Mouse (Mus musculus) heart, postnatal 0 days (tissue): ENCODE measurements at regions not wholly inside any gene's neighbourhood (a gene's known extent, or its start where the extent isn't known, plus 50 kb on each side); places are given as distances from the start of the nearest gene placed in this dataset.

ENCODE experiments used
- ATAC-seq: fragments of 200-750 bp; cut with Nextera tagmentation; 2 replicates; pipeline ENCODE4 v1.8.0; 2017; ENCODE audit warnings: low read depth, moderate number of reproducible peaks, moderate library complexity; ENCODE audit not compliant: insufficient read depth
- DNase-seq: peaks from one replicate; pipeline ENCODE4 v3.0.0-alpha.2; 2016; ENCODE audit warnings: low spot score
- H3K27ac ChIP-seq: fragments of 300-500 bp; sonication (generic); 2 replicates; pipeline ENCODE4 v1.5.1; 2014; ENCODE audit warnings: low read depth, mild to moderate bottlenecking
- H3K27me3 ChIP-seq: fragments of 300-500 bp; sonication (generic); 2 replicates; pipeline ENCODE4 v1.6.1; 2014; ENCODE audit warnings: low read length, mixed read lengths; ENCODE audit not compliant: control insufficient read depth, insufficient read depth
- H3K36me3 ChIP-seq: fragments of 300-500 bp; sonication (generic); replicated peaks from 2 replicates; pipeline ENCODE4 v1.6.1; 2014; ENCODE audit warnings: low read length, mixed read lengths; ENCODE audit not compliant: control insufficient read depth, insufficient read depth
- H3K4me1 ChIP-seq: fragments of 300-500 bp; sonication (generic); 2 replicates; pipeline ENCODE4 v1.6.1; 2014; ENCODE audit warnings: antibody characterized with exemption; ENCODE audit not compliant: control insufficient read depth, insufficient read depth
- H3K4me2 ChIP-seq: fragments of 300-500 bp; sonication (generic); 2 replicates; pipeline ENCODE4 v1.6.1; 2014; ENCODE audit warnings: low read depth, mild to moderate bottlenecking, low read length, moderate library complexity
- H3K4me3 ChIP-seq: fragments of 300-500 bp; sonication (generic); 2 replicates; pipeline ENCODE4 v1.5.1; 2014; ENCODE audit warnings: low read depth, low read length
- H3K9ac ChIP-seq: fragments of 300-500 bp; sonication (generic); replicated peaks from 2 replicates; pipeline ENCODE4 v1.6.1; 2014; ENCODE audit warnings: low read depth, low read length, mixed read lengths
- H3K9me3 ChIP-seq: fragments of 300-500 bp; sonication (generic); replicated peaks from 2 replicates; pipeline ENCODE4 v1.6.1; 2016; ENCODE audit warnings: low read length; ENCODE audit not compliant: control insufficient read depth
- CTCF ChIP-seq: IDR thresholded peaks from 2 replicates; pipeline ENCODE4 v1.5.1; 2016; ENCODE audit warnings: antibody characterized with exemption, control low read depth, low read depth
- EP300 ChIP-seq: IDR thresholded peaks from 2 replicates; pipeline ENCODE4 v1.6.1; 2016; ENCODE audit warnings: antibody characterized with exemption, low read depth
- WGBS: fragments of 180-500 bp; shearing (Covaris S2); extraction: QIAGEN DNeasy Blood & Tissue Kit; methylation state at CpG from one replicate; pipeline ENCODE4 v1.1.7; 2014; 5-methylcytosine and 5-hydroxymethylcytosine counted together

GRCm38 (mm10) chr8:113981339-113981738 is 132.8 kb upstream of the Adamts18 start:
- no peak overlapping the region for H3K9ac ChIP-seq
- no peak for DNase-seq
- WGBS = 11% methylated on average over 1 of the region's 1 CpGs
- H3K4me2 ChIP-seq = no peak overlapping the region
- no peaks in the 10 kb centered on the region for H3K9me3 ChIP-seq
- no peaks in the 10 kb centered on the region for H3K4me1 ChIP-seq
- H3K27me3 ChIP-seq = peaks cover 18% of the 10 kb centered on the region
- no peak overlapping the region for H3K27ac ChIP-seq
- ATAC-seq = no peak
- H3K4me3 ChIP-seq = no peak overlapping the region
- TF ChIP-seq CTCF (no peak), EP300 (no peak)
- no peaks in the 10 kb centered on the region for H3K36me3 ChIP-seq

- no peak for ATAC-seq
- WGBS = 6% methylated on average over 10 of the region's 10 CpGs
- no peak overlapping the region for H3K27ac ChIP-seq
- H3K36me3 ChIP-seq = no peaks in the 10 kb centered on the region
- peaks cover 18% of the 10 kb centered on the region for H3K27me3 ChIP-seq
- H3K4me1 ChIP-seq = no peaks in the 10 kb centered on the region
- H3K9me3 ChIP-seq = no peaks in the 10 kb centered on the region
- H3K9ac ChIP-seq = no peak overlapping the region
- no peak overlapping the region for H3K4me3 ChIP-seq
- TF ChIP-seq CTCF (peak; percentile 81), EP300 (no peak)
- 0 out of 2 replicates have a peak overlapping the region, but pooled peaks have one; percentile 16 for H3K4me2 ChIP-seq
- DNase-seq = peak; percentile 26
Measured at GRCm38 (mm10) chr8:113984845-113985244, 136.3 kb upstream of the Adamts18 start.

- no peak overlapping the region for H3K9ac ChIP-seq
- no peak overlapping the region for H3K4me3 ChIP-seq
- no peaks in the 10 kb centered on the region for H3K9me3 ChIP-seq
- no peaks in the 10 kb centered on the region for H3K36me3 ChIP-seq
- H3K27ac ChIP-seq = no peak overlapping the region
- DNase-seq (no peak), ATAC-seq (no peak)
- H3K4me2 ChIP-seq = 0 out of 2 replicates have a peak overlapping the region, but pooled peaks have one; percentile 6
- H3K4me1 ChIP-seq = no peaks in the 10 kb centered on the region
- WGBS = 51% methylated on average over 11 of the region's 11 CpGs
- H3K27me3 ChIP-seq = peaks cover 18% of the 10 kb centered on the region
- TF ChIP-seq EP300 (no peak), CTCF (no peak)
Measured at GRCm38 (mm10) chr8:113985471-113985870, 136.9 kb upstream of the Adamts18 start.

GRCm38 (mm10) chr8:113985948-113986347 is 137.4 kb upstream of the Adamts18 start:
- H3K4me3 ChIP-seq = no peak overlapping the region
- no peak overlapping the region for H3K27ac ChIP-seq
- H3K9ac ChIP-seq = no peak overlapping the region
- 48% methylated on average over 7 of the region's 7 CpGs for WGBS
- H3K36me3 ChIP-seq = no peaks in the 10 kb centered on the region
- DNase-seq (no peak), ATAC-seq (no peak)
- no peaks in the 10 kb centered on the region for H3K9me3 ChIP-seq
- no peaks in the 10 kb centered on the region for H3K4me1 ChIP-seq
- H3K27me3 ChIP-seq = peaks cover 18% of the 10 kb centered on the region
- H3K4me2 ChIP-seq = no peak overlapping the region
- TF ChIP-seq CTCF (no peak), EP300 (no peak)

GRCm38 (mm10) chr8:113990718-113991117 is 142.2 kb upstream of the Adamts18 start:
- Histone ChIP-seq H3K4me2 (no peak overlapping the region), H3K27me3 (0 out of 2 replicates have a peak, but pooled peaks cover 2% of the 10 kb centered on the region), H3K4me3 (no peak overlapping the region), H3K4me1 (no peaks in the 10 kb centered on the region), H3K27ac (no peak overlapping the region), H3K9ac (no peak overlapping the region), H3K36me3 (no peaks in the 10 kb centered on the region), H3K9me3 (no peaks in the 10 kb centered on the region)
- WGBS = 83% methylated on average over 9 of the region's 9 CpGs
- DNase-seq (no peak), ATAC-seq (no peak)
- TF ChIP-seq CTCF = no peak
- TF ChIP-seq EP300 = no peak

GRCm38 (mm10) chr8:113998881-113999280 is 134.5 kb upstream of the Nudt7 start:
- WGBS = 58% methylated on average over 6 of the region's 6 CpGs

More at GRCm38 (mm10) chr8:113998881-113999280, 134.5 kb upstream of the Nudt7 start:
- Histone ChIP-seq H3K4me3 (no peak overlapping the region), H3K27ac (no peak overlapping the region), H3K4me1 (no peaks in the 10 kb centered on the region), H3K9ac (no peak overlapping the region), H3K36me3 (no peaks in the 10 kb centered on the region), H3K9me3 (no peaks in the 10 kb centered on the region), H3K4me2 (no peak overlapping the region), H3K27me3 (no peaks in the 10 kb centered on the region)
- ATAC-seq = no peak
- TF ChIP-seq CTCF = no peak
- no peak for TF ChIP-seq EP300
- no peak for DNase-seq
